Mouse (Mus musculus) liver, embryonic 14.5 days (tissue): ENCODE measurements around the gene Npr1. TPM values are rescaled to one million over a fixed set of nuclear protein-coding genes. Genes with fewer than 3 reads are reported as not detected.
A peak's percentile ranks its signal among the peaks of the same experiment; 100 is the strongest.

Source experiments
- ATAC-seq: fragments of 200-750 bp; cut with Nextera tagmentation; 2 replicates; pipeline ENCODE4 v1.8.0; 2017; ENCODE audit warnings: moderate number of reproducible peaks, mild to moderate bottlenecking, moderate library complexity; ENCODE audit not compliant: insufficient read depth
- DNase-seq, 3 experiments: peaks; one replicate each; pipeline ENCODE4 v3.0.0-alpha.2; 2012 to 2013; ENCODE audit warnings: low read depth in 3 of 3, low spot score in 3 of 3
- H3K27ac ChIP-seq: fragments of 300-500 bp; sonication (generic); 2 replicates; pipeline ENCODE4 v1.5.1; 2014; ENCODE audit warnings: moderate library complexity, mild to moderate bottlenecking, control low read depth, inconsistent platforms
- H3K27me3 ChIP-seq: fragments of 300-500 bp; sonication (generic); 2 replicates; pipeline ENCODE4 v1.6.1; 2014; ENCODE audit warnings: mild to moderate bottlenecking, low read length, moderate library complexity; ENCODE audit not compliant: control insufficient read depth, insufficient read depth
- H3K36me3 ChIP-seq: fragments of 300-500 bp; sonication (generic); replicated peaks from 2 replicates; pipeline ENCODE4 v1.6.1; 2014; ENCODE audit warnings: low read depth; ENCODE audit not compliant: control insufficient read depth, insufficient read depth
- H3K4me1 ChIP-seq, 2 experiments: fragments of 200-500 bp in 1 of 2; fragments of 300-500 bp in 1 of 2; sonication (generic) in 1 of 2; replicated peaks; 2 replicates each; pipeline ENCODE4 v1.6.1; 2012 to 2014; ENCODE audit warnings: antibody characterized with exemption in 1 of 2, inconsistent platforms in 1 of 2, low read length in 1 of 2; ENCODE audit not compliant: control insufficient read depth in 2 of 2, insufficient read depth in 2 of 2
- H3K4me2 ChIP-seq: fragments of 300-500 bp; sonication (generic); 2 replicates; pipeline ENCODE4 v1.6.1; 2014; ENCODE audit warnings: low read depth, mild to moderate bottlenecking, control low read depth, moderate library complexity
- H3K4me3 ChIP-seq, 2 experiments: fragments of 200-500 bp in 1 of 2; fragments of 300-500 bp in 1 of 2; sonication (generic) in 1 of 2; 2 replicates each; pipeline ENCODE4 v1.5.1; 2012 to 2014; ENCODE audit warnings: low read depth in 2 of 2, low read length in 2 of 2, mild to moderate bottlenecking in 2 of 2, control low read depth in 1 of 2, inconsistent platforms in 1 of 2, moderate library complexity in 1 of 2; ENCODE audit not compliant: insufficient read depth in 1 of 2
- H3K9ac ChIP-seq: fragments of 300-500 bp; sonication (generic); replicated peaks from 2 replicates; pipeline ENCODE4 v1.6.1; 2014; ENCODE audit warnings: mild to moderate bottlenecking, control low read depth, moderate library complexity
- H3K9me3 ChIP-seq: fragments of 300-500 bp; sonication (generic); 2 replicates; pipeline ENCODE4 v1.6.1; 2016; ENCODE audit warnings: low read length, mixed read lengths; ENCODE audit not compliant: control insufficient read depth
- CTCF ChIP-seq: IDR thresholded peaks from 2 replicates; pipeline ENCODE4 v1.5.1; 2016; ENCODE audit warnings: antibody characterized with exemption, low read depth, control low read depth
- EP300 ChIP-seq: IDR thresholded peaks from 2 replicates; pipeline ENCODE4 v1.6.1; 2016; ENCODE audit warnings: antibody characterized with exemption, low read depth
- WGBS: fragments of 180-500 bp; shearing (Covaris S2); extraction: QIAGEN DNeasy Blood & Tissue Kit; methylation state at CpG from one replicate; pipeline ENCODE4 v1.1.7; 2014; ENCODE audit not compliant: insufficient replicate concordance; 5-methylcytosine and 5-hydroxymethylcytosine counted together
- polyA plus RNA-seq, 2 experiments: library from polyadenylated mRNA; depleted of rRNA in 1 of 2; stranded (reverse) in 1 of 2; unstranded in 1 of 2; fragments of >200 nt; fragmentation: Nextera tagmentation in 1 of 2; extraction: Ambion mirVana in 1 of 2; gene quantifications; 2 replicates each; pipeline versions ENCODE4 v1.2.1 to v1.2.3; 2012 to 2014

Gene Npr1
- polyA plus RNA-seq, 2 experiments = 2.8 to 7.2 TPM

GRCm38 (mm10) chr3:90461935-90462334 is 3.7 kb downstream of the Npr1 start:
- no peak for ATAC-seq
- Histone ChIP-seq H3K36me3 (no peaks in the 10 kb centered on the region), H3K9me3 (no peaks in the 10 kb centered on the region), H3K4me3 (no peak overlapping the region), H3K27ac (no peak overlapping the region), H3K4me1 (peaks cover 0 to 2% of the 10 kb centered on the region in 2 experiments; a peak in 1 of 4 replicates), H3K4me2 (no peak overlapping the region), H3K27me3 (peaks cover 45% of the 10 kb centered on the region), H3K9ac (no peak overlapping the region)
- TF ChIP-seq EP300 = no peak
- TF ChIP-seq CTCF = no peak
- DNase-seq = no peak
- 62% methylated on average over 3 of the region's 3 CpGs for WGBS

DNA sequence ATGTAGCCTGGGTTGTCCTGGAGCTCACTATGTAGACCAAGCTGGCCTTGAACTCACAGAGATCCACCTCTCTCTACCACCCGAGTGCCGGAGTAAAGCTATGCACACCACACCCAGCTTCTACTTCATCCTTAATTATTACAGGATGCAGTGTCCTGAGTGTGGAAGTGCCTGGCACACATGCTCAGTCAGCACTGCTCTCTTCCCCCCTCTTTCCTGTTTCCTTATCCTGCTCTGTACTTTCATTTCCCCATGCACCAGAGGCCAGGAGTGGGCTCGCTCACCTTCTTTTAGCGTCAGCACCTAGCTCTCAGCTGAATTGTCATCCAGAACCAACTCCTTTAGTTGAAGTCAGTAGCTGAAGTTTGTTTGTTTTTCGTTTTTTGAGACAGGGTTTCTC is 5.4 kb downstream of the Npr1 start:
- DNase-seq (no peak), ATAC-seq (no peak)
- H3K36me3 ChIP-seq = no peaks in the 10 kb centered on the region
- no peak overlapping the region for H3K27ac ChIP-seq
- H3K27me3 ChIP-seq = peaks cover 29% of the 10 kb centered on the region
- TF ChIP-seq CTCF = no peak
- TF ChIP-seq EP300 = no peak
- no peak overlapping the region for H3K4me3 ChIP-seq
- H3K9ac ChIP-seq = no peak overlapping the region
- 52% methylated on average over 5 of the region's 5 CpGs for WGBS
- H3K9me3 ChIP-seq = no peaks in the 10 kb centered on the region
- no peaks in the 10 kb centered on the region for H3K4me1 ChIP-seq
- H3K4me2 ChIP-seq = no peak overlapping the region

- Histone ChIP-seq H3K9ac (no peak overlapping the region), H3K9me3 (no peaks in the 10 kb centered on the region), H3K4me2 (no peak overlapping the region), H3K27ac (no peak overlapping the region), H3K4me1 (no peaks in the 10 kb centered on the region), H3K4me3 (no peak overlapping the region), H3K27me3 (peaks cover 23% of the 10 kb centered on the region), H3K36me3 (no peaks in the 10 kb centered on the region)
- 73% methylated on average over 9 of the region's 9 CpGs for WGBS
- TF ChIP-seq EP300 (no peak), CTCF (no peak)
- DNase-seq (no peak), ATAC-seq (no peak)
Measured at GRCm38 (mm10) chr3:90459727-90460126, 5.9 kb downstream of the Npr1 start.

DNA sequence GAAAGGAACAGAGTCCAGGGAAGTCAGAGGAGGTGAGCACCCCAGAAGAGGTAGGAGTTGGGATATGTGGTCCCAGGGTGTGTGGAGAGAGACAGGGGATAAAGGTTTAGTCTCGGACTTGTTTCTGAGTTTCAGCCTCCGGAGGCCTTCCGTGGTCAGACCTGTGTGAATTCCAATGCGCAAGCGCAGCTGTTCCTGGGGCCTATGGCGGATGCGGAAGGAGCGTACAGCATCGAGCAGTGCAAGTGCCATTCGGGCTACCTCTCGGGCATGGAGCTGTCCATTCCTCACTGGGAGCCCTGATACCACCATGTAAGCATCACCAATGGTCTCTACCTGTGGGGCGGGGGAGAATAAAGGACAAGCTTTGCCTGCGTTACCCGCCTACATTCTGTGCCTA is 10.7 kb downstream of the Npr1 start:
- Histone ChIP-seq H3K4me2 (no peak overlapping the region), H3K27me3 (no peaks in the 10 kb centered on the region), H3K4me3 (no peak overlapping the region), H3K4me1 (peaks cover 0 to 14% of the 10 kb centered on the region in 2 experiments; a peak in 2 of 4 replicates), H3K36me3 (no peaks in the 10 kb centered on the region), H3K27ac (no peak overlapping the region), H3K9ac (no peak overlapping the region), H3K9me3 (no peaks in the 10 kb centered on the region)
- 81% methylated on average over 14 of the region's 14 CpGs for WGBS
- no peak for DNase-seq
- ATAC-seq = no peak
- TF ChIP-seq EP300 (no peak), CTCF (no peak)

- Histone ChIP-seq H3K27me3 (no peaks in the 10 kb centered on the region), H3K27ac (no peak overlapping the region), H3K36me3 (no peaks in the 10 kb centered on the region), H3K4me3 (peak overlapping the region; percentile 23 to 40), H3K4me2 (peak overlapping the region; percentile 48), H3K9ac (no peak overlapping the region), H3K4me1 (peaks cover 0 to 16% of the 10 kb centered on the region in 2 experiments; a peak in 2 of 4 replicates), H3K9me3 (no peaks in the 10 kb centered on the region)
- DNase-seq (no peak), ATAC-seq (peak; percentile 24; the same call in 1 of the 2 replicates)
- TF ChIP-seq CTCF (no peak), EP300 (no peak)
- WGBS = 32% methylated on average over 10 of the region's 10 CpGs
Measured at GRCm38 (mm10) chr3:90451396-90452095, 14.1 kb downstream of the Npr1 start.
